18 mouse cellular contexts compared by ENCODE assay signal in genomic region chr1:33599698-33600097, GRCm38 (mm10).
"Had no signal": no experiment of that assay in that cellular context is flagged by ENCODE, and none has a peak within 500 bp of the region (broad histone marks: within the 10 kb centered on the region; RNA-seq: fewer than 3 reads in every experiment).

No protein-coding gene starts in this region.

- H3K4me3 ChIP-seq: limb, embryonic 12.5 days; limb, embryonic 15.5 days; liver, embryonic 13.5 days; midbrain, embryonic 12.5 days; myocyte had no signal

- H3K4me1 ChIP-seq: limb, embryonic 15.5 days had no signal

- DNase-seq: kidney, adult 9 months; kidney, postnatal 14 days; kidney, postnatal 4 days; liver, embryonic 13.5 days; lung, adult 2 months; lung, postnatal 14 days; lung, postnatal 4 days; right cerebral cortex, adult 18-20 months; right cerebral cortex, postnatal 14 days; right cerebral cortex, postnatal 4 days; thymus, adult 2 months; thymus, postnatal 14 days; thymus, postnatal 4 days had no signal

- H3K9ac ChIP-seq: limb, embryonic 12.5 days; limb, embryonic 15.5 days; liver, embryonic 13.5 days; midbrain, embryonic 12.5 days had no signal

- H3K27ac ChIP-seq: limb, embryonic 12.5 days; limb, embryonic 15.5 days; liver, embryonic 13.5 days; midbrain, embryonic 12.5 days; stomach, postnatal 0 days had no signal

- H3K4me2 ChIP-seq: limb, embryonic 12.5 days; limb, embryonic 15.5 days; liver, embryonic 13.5 days; midbrain, embryonic 12.5 days had no signal

- H3K9me3 ChIP-seq: limb, embryonic 15.5 days; liver, embryonic 13.5 days had no signal

- H3K36me3 ChIP-seq: limb, embryonic 12.5 days had no signal

- H3K27me3 ChIP-seq: limb, embryonic 12.5 days; limb, embryonic 15.5 days; liver, embryonic 13.5 days; midbrain, embryonic 12.5 days had no signal
